Mouse (Mus musculus) liver, embryonic 14.5 days (tissue): ENCODE data around the gene Mef2c. TPM values are rescaled to one million over a fixed set of nuclear protein-coding genes. Genes with fewer than 3 reads are reported as not detected.

ENCODE experiments used
- ATAC-seq: fragments of 200-750 bp; cut with Nextera tagmentation; 2 replicates; pipeline ENCODE4 v1.8.0; 2017; ENCODE audit warnings: moderate number of reproducible peaks, mild to moderate bottlenecking, moderate library complexity; ENCODE audit not compliant: insufficient read depth
- DNase-seq, 3 experiments: peaks; one replicate each; pipeline ENCODE4 v3.0.0-alpha.2; 2012 to 2013; ENCODE audit warnings: low read depth in 3 of 3, low spot score in 3 of 3
- H3K27ac ChIP-seq: fragments of 300-500 bp; sonication (generic); 2 replicates; pipeline ENCODE4 v1.5.1; 2014; ENCODE audit warnings: moderate library complexity, mild to moderate bottlenecking, control low read depth, inconsistent platforms
- H3K27me3 ChIP-seq: fragments of 300-500 bp; sonication (generic); 2 replicates; pipeline ENCODE4 v1.6.1; 2014; ENCODE audit warnings: mild to moderate bottlenecking, low read length, moderate library complexity; ENCODE audit not compliant: control insufficient read depth, insufficient read depth
- H3K36me3 ChIP-seq: fragments of 300-500 bp; sonication (generic); replicated peaks from 2 replicates; pipeline ENCODE4 v1.6.1; 2014; ENCODE audit warnings: low read depth; ENCODE audit not compliant: control insufficient read depth, insufficient read depth
- H3K4me1 ChIP-seq, 2 experiments: fragments of 200-500 bp in 1 of 2; fragments of 300-500 bp in 1 of 2; sonication (generic) in 1 of 2; replicated peaks; 2 replicates each; pipeline ENCODE4 v1.6.1; 2012 to 2014; ENCODE audit warnings: antibody characterized with exemption in 1 of 2, inconsistent platforms in 1 of 2, low read length in 1 of 2; ENCODE audit not compliant: control insufficient read depth in 2 of 2, insufficient read depth in 2 of 2
- H3K4me2 ChIP-seq: fragments of 300-500 bp; sonication (generic); 2 replicates; pipeline ENCODE4 v1.6.1; 2014; ENCODE audit warnings: low read depth, mild to moderate bottlenecking, control low read depth, moderate library complexity
- H3K4me3 ChIP-seq, 2 experiments: fragments of 200-500 bp in 1 of 2; fragments of 300-500 bp in 1 of 2; sonication (generic) in 1 of 2; 2 replicates each; pipeline ENCODE4 v1.5.1; 2012 to 2014; ENCODE audit warnings: low read depth in 2 of 2, low read length in 2 of 2, mild to moderate bottlenecking in 2 of 2, control low read depth in 1 of 2, inconsistent platforms in 1 of 2, moderate library complexity in 1 of 2; ENCODE audit not compliant: insufficient read depth in 1 of 2
- H3K9ac ChIP-seq: fragments of 300-500 bp; sonication (generic); replicated peaks from 2 replicates; pipeline ENCODE4 v1.6.1; 2014; ENCODE audit warnings: mild to moderate bottlenecking, control low read depth, moderate library complexity
- H3K9me3 ChIP-seq: fragments of 300-500 bp; sonication (generic); 2 replicates; pipeline ENCODE4 v1.6.1; 2016; ENCODE audit warnings: low read length, mixed read lengths; ENCODE audit not compliant: control insufficient read depth
- CTCF ChIP-seq: IDR thresholded peaks from 2 replicates; pipeline ENCODE4 v1.5.1; 2016; ENCODE audit warnings: antibody characterized with exemption, low read depth, control low read depth
- EP300 ChIP-seq: IDR thresholded peaks from 2 replicates; pipeline ENCODE4 v1.6.1; 2016; ENCODE audit warnings: antibody characterized with exemption, low read depth
- WGBS: fragments of 180-500 bp; shearing (Covaris S2); extraction: QIAGEN DNeasy Blood & Tissue Kit; methylation state at CpG from one replicate; pipeline ENCODE4 v1.1.7; 2014; ENCODE audit not compliant: insufficient replicate concordance; 5-methylcytosine and 5-hydroxymethylcytosine counted together
- polyA plus RNA-seq, 2 experiments: library from polyadenylated mRNA; depleted of rRNA in 1 of 2; stranded (reverse) in 1 of 2; unstranded in 1 of 2; fragments of >200 nt; fragmentation: Nextera tagmentation in 1 of 2; extraction: Ambion mirVana in 1 of 2; gene quantifications; 2 replicates each; pipeline versions ENCODE4 v1.2.1 to v1.2.3; 2012 to 2014

Mef2c gene
- polyA plus RNA-seq, 2 experiments = 3.2 to 8.7 TPM

- TF ChIP-seq EP300 = no peak
- no peak for TF ChIP-seq CTCF
- Histone ChIP-seq H3K27me3 (no peaks in the 10 kb centered on the region), H3K9me3 (no peaks in the 10 kb centered on the region), H3K27ac (no peak overlapping the region), H3K9ac (no peak overlapping the region), H3K4me3 (no peak overlapping the region), H3K4me2 (no peak overlapping the region), H3K36me3 (no peaks in the 10 kb centered on the region), H3K4me1 (peaks cover 0 to 6% of the 10 kb centered on the region in 2 experiments; a peak in 1 of 4 replicates)
- ATAC-seq (no peak), DNase-seq (no peak)
- WGBS = 67% methylated on average over 8 of the region's 8 CpGs
These were observed 106.3 kb downstream of the Mef2c start for GRCm38 (mm10) chr13:83610124-83610523.

GRCm38 (mm10) chr13:83612195-83612594, 108.4 kb downstream of the Mef2c start:
- H3K4me2 ChIP-seq = no peak overlapping the region
- no peak for TF ChIP-seq EP300
- TF ChIP-seq CTCF = no peak
- no peak overlapping the region for H3K27ac ChIP-seq
- H3K9me3 ChIP-seq = no peaks in the 10 kb centered on the region
- peaks cover 0 to 6% of the 10 kb centered on the region in 2 experiments; a peak in 1 of 4 replicates for H3K4me1 ChIP-seq
- no peak for DNase-seq
- WGBS = 53% methylated on average over 1 of the region's 1 CpGs
- H3K36me3 ChIP-seq = no peaks in the 10 kb centered on the region
- no peak overlapping the region for H3K9ac ChIP-seq
- no peak for ATAC-seq
- H3K27me3 ChIP-seq = no peaks in the 10 kb centered on the region
- H3K4me3 ChIP-seq = no peak overlapping the region

DNA sequence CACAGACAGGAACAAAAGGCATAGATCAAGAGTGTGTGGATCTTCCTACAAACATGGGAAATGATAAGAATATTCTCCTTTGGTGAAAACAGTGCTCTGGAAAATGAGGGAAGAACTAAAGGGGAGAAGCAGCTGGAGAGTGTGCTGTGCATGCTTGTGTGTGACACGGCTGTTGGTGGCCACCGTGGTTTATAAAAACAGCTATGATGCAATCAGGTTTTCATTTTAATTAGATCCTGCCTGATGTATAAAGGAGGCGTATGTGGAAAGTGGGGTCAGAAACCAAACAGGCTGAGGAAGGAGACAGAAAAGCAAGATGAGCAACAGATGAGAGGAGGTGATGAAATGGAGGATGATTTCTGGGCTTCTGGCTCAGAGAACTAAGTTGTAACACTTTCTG, 112.0 kb downstream of the Mef2c start:
- 60% methylated on average over 3 of the region's 3 CpGs for WGBS
- Histone ChIP-seq H3K4me3 (no peak overlapping the region), H3K27me3 (no peaks in the 10 kb centered on the region), H3K9me3 (no peaks in the 10 kb centered on the region), H3K36me3 (no peaks in the 10 kb centered on the region), H3K4me1 (peaks cover 0 to 5% of the 10 kb centered on the region in 2 experiments; a peak in 1 of 4 replicates), H3K4me2 (no peak overlapping the region), H3K27ac (no peak overlapping the region), H3K9ac (no peak overlapping the region)
- DNase-seq = no peak
- ATAC-seq = no peak
- TF ChIP-seq CTCF (no peak), EP300 (no peak)

DNA sequence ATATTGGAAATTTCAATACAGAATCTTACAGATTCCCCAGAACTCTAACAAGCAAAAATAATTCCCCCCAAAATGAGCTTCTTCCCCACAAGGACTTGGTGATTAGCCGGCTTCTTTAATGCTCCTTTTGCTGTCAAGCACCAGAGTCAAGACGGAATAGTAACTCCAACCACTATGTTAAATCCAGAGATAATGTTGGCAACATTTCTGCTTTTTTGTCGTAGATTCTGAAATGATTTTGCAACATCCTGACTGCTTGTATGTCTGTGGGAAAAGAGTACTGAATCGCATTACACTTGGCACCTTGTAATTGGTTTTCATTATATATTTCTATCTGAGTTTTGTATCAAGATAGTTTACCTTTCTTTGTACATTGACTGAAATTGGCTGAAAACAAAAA, 120.8 kb downstream of the Mef2c start:
- H3K36me3 ChIP-seq = no peaks in the 10 kb centered on the region
- 62% methylated on average over 4 of the region's 4 CpGs for WGBS
- H3K4me1 ChIP-seq = peaks cover 0 to 5% of the 10 kb centered on the region in 2 experiments; a peak in 1 of 4 replicates
- H3K9me3 ChIP-seq = no peaks in the 10 kb centered on the region
- H3K4me2 ChIP-seq = no peak overlapping the region
- no peak for ATAC-seq
- no peak overlapping the region for H3K4me3 ChIP-seq
- no peaks in the 10 kb centered on the region for H3K27me3 ChIP-seq
- TF ChIP-seq EP300 (no peak), CTCF (no peak)
- no peak overlapping the region for H3K9ac ChIP-seq
- no peak overlapping the region for H3K27ac ChIP-seq
- no peak for DNase-seq

DNA sequence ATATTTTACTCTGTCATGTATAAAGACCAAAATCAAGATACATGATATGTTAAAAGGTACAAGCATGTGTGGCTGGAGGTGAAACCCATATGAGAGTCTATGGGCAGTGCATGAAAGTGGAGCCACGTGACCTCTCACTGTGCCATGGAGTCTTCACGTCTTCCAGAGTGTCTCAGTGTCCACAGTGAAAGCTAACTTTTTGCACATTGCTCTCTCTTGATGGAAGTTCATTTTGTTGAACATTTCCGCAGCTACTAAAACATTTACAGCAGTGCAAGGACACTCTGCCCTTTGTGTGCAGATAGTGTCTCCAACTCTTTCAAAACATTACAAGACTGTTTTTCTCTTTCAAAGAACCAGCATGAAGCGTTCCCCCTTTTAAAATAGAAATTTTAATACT, 123.6 kb downstream of the Mef2c start:
- ATAC-seq (no peak), DNase-seq (no peak)
- no peaks in the 10 kb centered on the region for H3K36me3 ChIP-seq
- no peak overlapping the region for H3K9ac ChIP-seq
- no peak overlapping the region for H3K27ac ChIP-seq
- H3K9me3 ChIP-seq = no peaks in the 10 kb centered on the region
- H3K4me2 ChIP-seq = no peak overlapping the region
- H3K4me3 ChIP-seq = no peak overlapping the region
- TF ChIP-seq CTCF = no peak
- TF ChIP-seq EP300 = no peak
- peaks cover 0 to 5% of the 10 kb centered on the region in 2 experiments; a peak in 1 of 4 replicates for H3K4me1 ChIP-seq
- 71% methylated on average over 4 of the region's 4 CpGs for WGBS
- no peaks in the 10 kb centered on the region for H3K27me3 ChIP-seq
